Mouse (Mus musculus) cerebellum, postnatal 4 days (tissue): ENCODE results near the gene Olfr739.

Experiments used
- DNase-seq, 2 experiments: peaks; one replicate each; pipeline ENCODE4 v3.0.0; 2022; ENCODE audit warnings: low spot score in 2 of 2, mixed read lengths in 1 of 2

Gene Olfr739

GRCm38 (mm10) chr14:50418326-50418725 lies at the start of gene Olfr739:
TSS of gene Olfr739 (plus strand) at chr14:50418626.
- no peak for DNase-seq

- no peak for DNase-seq
Measured at GRCm38 (mm10) chr14:50380863-50381262, 37.6 kb upstream of the Olfr739 start, which contains the start of gene Olfr736. TSS of gene Olfr736 (plus strand) at chr14:50381163.

- DNase-seq: no peak
Measured at GRCm38 (mm10) chr14:50407268-50407667, 11.2 kb upstream of the Olfr739 start, which contains the start of gene Olfr738. TSS of gene Olfr738 (plus strand) at chr14:50407568.

- no peak for DNase-seq
Measured at GRCm38 (mm10) chr14:50445245-50445644, 26.8 kb downstream of the Olfr739 start, which contains the start of gene Olfr740. TSS of gene Olfr740 (plus strand) at chr14:50445545.

GRCm38 (mm10) chr14:50472438-50472837 lies 54.0 kb downstream of the Olfr739 start, which contains the start of gene Olfr741:
TSS of gene Olfr741 (plus strand) at chr14:50472738.
- no peak for DNase-seq
